Mouse (Mus musculus): ENCODE data around the gene Tcl1b4. TPM values are rescaled to one million over a fixed set of nuclear protein-coding genes. Genes with fewer than 3 reads are reported as not detected.

The Tcl1b4 gene
- total RNA-seq, 2 experiments from 2014 or later, result not detected

DNA sequence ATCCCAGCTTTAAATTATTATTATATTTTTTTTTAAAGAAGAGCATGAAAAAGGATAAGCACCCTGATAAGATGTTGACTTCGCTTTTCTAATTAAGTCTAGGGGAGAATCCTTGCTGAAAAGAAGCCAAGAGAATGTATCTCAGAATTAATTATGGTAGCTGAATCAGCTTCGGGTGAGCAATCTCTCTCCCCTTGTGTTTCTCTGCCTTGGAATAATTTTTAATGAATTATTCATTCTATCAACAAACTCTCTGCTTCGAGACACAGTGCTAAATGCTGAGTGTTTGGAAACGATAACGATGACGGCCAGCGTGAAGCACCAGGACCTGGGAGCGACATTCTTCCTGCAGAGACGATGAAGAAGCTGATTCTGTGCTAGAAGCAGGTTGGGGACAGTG, 37.3 kb downstream of the Tcl1b4 start:
- no peak for DNase-seq (ENCODE audit: low spot score in 2 of 2)

GRCm38 (mm10) chr12:105248763-105249233, 47.0 kb downstream of the Tcl1b4 start:
- no peak for DNase-seq (ENCODE audit: low spot score in 2 of 2)

- DNase-seq (ENCODE audit: low spot score in 2 of 2), result no peak
These were observed 52.0 kb downstream of the Tcl1b4 start for GRCm38 (mm10) chr12:105253796-105254195.

Other genes with a start within 250 kb of the Tcl1b4 start
- 10 to 100 TPM in 1 of 2 experiments, 1 to 10 TPM in 1; 9.3 to 11.4 TPM for gene Syne3, start 192.1 kb upstream of the Tcl1b4 start, total RNA-seq (2021)
- gene Glrx5, start 169.3 kb upstream of the Tcl1b4 start, total RNA-seq (2021), result 100 to 1,000 TPM; 115 to 227 TPM
- not detected for gene Tcl1b2, start 55.9 kb upstream of the Tcl1b4 start, total RNA-seq (2021)
- gene Tcl1b1, start 42.3 kb upstream of the Tcl1b4 start, total RNA-seq (2021), result not detected
- gene Tcl1b5, start 25.6 kb upstream of the Tcl1b4 start, total RNA-seq (2021), result not detected
- not detected for gene Tcl1b3, start 10.9 kb upstream of the Tcl1b4 start, total RNA-seq (2021)
- not detected for gene Tcl1, start 20.8 kb downstream of the Tcl1b4 start, total RNA-seq (2021)
- under 1 TPM; 0.38 to 0.40 TPM for gene Tunar, start 131.9 kb downstream of the Tcl1b4 start, total RNA-seq (2021)